Mouse (Mus musculus) kidney, postnatal 10 days (tissue): ENCODE results near the gene Rac1.
"Not testable (repeated sequence)": the region's sequence is repeated elsewhere in the genome, so short reads cannot be mapped to it uniquely, and the experiment has no call there.

Source experiments
- DNase-seq: peaks from one replicate; pipeline ENCODE4 v3.0.0; 2021; ENCODE audit warnings: mixed read lengths

Rac1 gene

GRCm38 (mm10) chr5:143525454-143526225, 2.2 kb downstream of the Rac1 start:
- no peak for DNase-seq

DNA sequence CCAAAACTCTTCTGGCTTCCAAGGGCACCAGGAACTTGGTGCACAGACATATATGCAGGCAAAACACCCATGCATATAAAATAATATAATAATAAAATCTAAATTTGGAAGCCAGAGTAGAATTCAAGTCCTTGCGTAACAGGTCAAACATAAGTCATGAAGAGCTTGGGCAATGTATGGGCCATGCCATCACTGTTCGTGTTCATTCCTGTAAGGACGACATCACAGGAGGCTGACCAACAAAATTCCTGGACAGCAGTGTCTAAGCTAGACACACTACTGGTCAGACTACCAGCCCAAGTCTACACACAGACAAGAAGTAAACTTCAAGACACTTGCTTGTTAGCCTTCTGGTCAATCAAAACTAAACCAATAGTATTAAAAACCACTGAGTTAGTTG, 5.0 kb downstream of the Rac1 start:
- no peak for DNase-seq

- DNase-seq = no peak
Measured at GRCm38 (mm10) chr5:143520415-143520814, 7.4 kb downstream of the Rac1 start.

DNA sequence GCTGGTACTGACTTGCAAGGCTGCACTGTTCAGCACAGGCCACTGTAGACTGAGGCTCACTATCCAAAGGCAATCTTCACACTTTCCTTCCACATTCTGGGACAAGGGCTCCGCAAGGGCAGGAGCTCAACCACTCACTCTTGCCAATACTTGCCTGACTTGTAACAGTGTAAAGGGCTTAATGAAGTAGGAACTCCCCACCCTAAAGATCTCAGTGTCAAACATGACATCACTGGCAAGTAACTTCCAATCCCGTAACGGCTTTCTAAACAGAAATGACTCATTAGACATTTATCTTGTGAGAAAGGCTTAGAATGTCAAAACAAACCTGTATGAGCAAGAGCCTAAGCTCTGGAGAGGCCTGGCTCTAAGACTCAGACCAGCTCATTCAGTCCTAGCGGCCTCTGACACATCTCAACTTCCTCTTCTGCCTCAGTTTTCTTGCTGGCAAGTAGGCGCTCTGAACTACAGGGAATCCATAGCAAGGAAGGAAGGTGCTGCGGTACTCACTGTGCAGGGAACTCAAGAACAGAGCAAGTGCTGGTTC, 9.7 kb downstream of the Rac1 start:
- no peak for DNase-seq

GRCm38 (mm10) chr5:143517436-143517835, 10.4 kb downstream of the Rac1 start:
- no peak for DNase-seq

DNA sequence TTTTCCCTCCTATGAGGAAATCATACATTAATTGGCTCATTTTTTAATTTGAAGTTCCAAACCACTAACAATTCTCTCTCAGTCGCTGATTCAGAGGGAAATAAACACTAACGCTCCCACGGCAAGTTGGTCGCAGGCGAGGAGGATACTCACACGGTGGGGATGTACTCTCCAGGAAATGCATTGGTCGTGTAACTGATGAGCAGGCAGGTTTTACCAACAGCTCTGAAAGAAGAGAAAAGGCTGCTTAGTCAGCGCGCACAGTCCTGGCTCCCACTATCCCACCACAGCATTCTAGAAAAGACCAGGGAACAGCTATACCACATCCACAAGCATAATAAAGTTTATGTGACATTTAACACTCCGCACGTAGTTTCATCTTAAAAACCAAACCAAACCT, 10.8 kb downstream of the Rac1 start:
- DNase-seq = no peak

DNA sequence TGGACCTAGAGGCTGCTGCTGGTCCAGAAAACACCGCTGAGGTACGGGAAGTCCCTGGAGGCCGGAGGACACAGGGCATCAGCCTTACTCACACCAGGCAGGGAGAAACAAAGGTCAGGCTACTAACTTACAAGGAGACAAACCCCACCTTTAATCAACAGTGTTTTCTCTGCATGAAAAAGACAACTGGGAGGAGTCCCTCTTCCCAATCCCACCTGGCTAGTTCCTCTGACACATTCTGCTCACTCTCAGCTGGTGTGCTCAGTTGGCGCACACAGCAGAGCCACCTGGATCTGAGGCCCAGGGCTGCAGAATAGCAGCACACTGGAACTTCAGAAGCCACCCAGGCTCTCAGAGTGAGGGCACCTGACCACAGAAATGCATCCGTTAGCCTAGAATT, 13.0 kb downstream of the Rac1 start:
- DNase-seq = no peak

DNA sequence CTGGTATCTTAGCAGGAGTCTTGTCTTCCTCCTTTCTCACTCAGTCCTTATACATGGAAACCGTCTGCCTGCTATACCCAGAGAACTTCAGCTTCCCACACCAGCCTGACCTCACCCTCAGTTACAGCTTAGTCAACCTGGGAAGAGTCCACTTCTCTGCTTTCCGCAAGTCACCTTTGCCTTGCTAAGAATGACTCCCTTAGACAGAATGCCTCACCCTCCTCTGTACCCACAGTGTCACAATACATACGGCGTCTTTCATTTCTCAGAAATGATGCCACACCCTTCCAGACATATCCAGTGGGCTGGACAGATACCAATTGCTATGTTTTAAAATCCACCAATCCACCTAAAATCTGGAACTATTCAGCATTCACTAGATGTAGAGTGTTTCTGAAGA, 15.5 kb downstream of the Rac1 start:
- no peak for DNase-seq

GRCm38 (mm10) chr5:143511577-143511976, 16.3 kb downstream of the Rac1 start:
- DNase-seq = no peak

DNA sequence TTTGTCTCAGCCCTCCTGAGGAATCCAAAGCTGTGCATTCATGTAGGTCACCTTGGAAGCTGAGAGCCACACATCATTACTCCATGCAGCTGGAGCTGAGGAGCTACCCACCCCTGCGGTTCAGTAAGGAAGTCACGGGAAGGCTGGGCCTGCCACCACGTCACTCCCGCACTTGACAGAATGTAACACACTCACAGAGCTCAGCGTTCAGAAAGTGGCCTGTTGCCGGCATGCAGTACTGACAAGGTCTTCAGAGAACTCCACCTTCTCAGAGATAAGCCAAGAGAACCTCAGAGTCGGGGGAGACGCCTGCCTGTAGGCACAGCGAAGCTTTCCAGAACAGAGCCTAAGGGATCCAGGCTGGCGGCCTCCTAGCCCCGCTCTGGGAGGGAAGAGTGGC, 18.1 kb downstream of the Rac1 start:
- no peak for DNase-seq

GRCm38 (mm10) chr5:143509294-143509693, 18.5 kb downstream of the Rac1 start:
- no peak for DNase-seq

GRCm38 (mm10) chr5:143505545-143505944, 22.3 kb downstream of the Rac1 start:
- DNase-seq = no peak

- no peak for DNase-seq
Measured at GRCm38 (mm10) chr5:143505056-143505455, 22.8 kb downstream of the Rac1 start.

GRCm38 (mm10) chr5:143504453-143504852, 23.4 kb downstream of the Rac1 start:
- DNase-seq = no peak

DNA sequence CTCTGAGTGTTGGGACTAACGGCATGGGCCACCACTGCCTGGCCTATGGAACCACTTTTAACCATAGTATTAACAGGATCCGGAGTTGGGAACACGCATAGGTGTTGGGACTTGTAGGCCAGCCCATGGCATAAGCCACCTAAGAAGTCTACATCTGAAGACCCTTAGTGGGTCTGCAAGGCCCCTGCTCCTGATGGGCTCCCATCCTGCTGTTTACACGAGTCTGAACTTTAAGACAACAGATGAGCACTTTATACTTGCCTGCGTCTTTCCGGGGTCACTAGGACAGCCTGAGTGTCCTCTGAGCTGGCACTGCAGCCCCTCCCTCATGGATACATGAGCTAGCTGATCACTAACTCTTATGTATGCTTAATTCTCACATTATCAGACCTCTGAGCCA, 24.1 kb downstream of the Rac1 start:
- no peak for DNase-seq

DNA sequence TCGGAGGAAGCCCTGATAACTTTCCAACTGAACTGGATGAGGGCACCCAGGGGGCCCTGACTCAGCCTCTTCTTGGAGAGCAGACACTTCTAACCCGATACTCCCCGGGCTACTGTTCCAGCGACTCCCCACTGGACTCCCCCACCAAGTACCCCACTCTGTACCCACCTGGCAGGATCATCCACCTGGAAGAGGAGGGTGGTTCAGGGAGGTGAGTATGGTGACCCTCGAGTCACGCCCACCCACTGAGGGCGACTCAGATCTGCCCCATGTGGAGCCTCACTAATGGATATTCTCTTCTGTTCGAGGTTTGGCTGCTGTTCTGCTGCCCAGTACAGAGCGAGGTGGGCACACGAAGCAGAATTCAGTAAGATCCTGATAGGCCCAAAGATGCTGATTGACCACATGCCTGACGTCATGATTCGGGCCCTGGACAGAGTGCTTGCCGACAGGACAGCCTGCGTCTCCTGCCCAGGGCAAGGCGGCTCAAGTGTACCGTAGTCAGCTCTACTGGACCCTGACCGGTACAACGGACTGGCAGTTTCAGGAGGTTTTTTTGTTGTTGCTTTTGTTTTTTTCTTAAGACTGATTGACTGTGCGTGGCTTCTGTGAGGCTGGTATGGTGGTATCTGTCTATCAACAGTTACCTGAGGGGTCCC, 24.8 kb downstream of the Rac1 start:
- no peak for DNase-seq

- DNase-seq = no peak
Measured at GRCm38 (mm10) chr5:143501649-143502048, 26.2 kb downstream of the Rac1 start.

DNA sequence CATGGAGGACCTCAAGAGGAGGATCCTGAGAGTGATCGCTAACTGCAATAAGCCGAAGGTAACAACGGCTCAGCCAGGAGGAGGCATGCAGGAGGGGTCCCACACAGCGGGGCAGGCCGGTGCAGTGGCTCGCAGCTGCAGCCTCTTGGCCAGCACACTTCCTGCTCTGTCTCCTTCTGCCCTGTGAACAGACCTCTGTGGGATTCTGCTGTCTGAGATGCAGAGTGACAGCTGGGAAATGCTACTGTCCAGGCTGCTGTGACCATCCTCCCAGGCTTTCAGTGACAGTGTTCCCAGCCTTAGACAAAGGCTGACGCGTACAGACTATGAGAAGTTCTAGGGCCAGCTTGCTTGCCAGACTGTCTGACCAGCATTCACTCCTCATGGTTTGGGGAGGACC, 26.7 kb downstream of the Rac1 start:
- DNase-seq = no peak

- DNase-seq = not testable (repeated sequence)
Measured at GRCm38 (mm10) chr5:143500711-143501110, 27.1 kb downstream of the Rac1 start.

- DNase-seq = no peak
Measured at GRCm38 (mm10) chr5:143499686-143500085, 28.1 kb downstream of the Rac1 start.

DNA sequence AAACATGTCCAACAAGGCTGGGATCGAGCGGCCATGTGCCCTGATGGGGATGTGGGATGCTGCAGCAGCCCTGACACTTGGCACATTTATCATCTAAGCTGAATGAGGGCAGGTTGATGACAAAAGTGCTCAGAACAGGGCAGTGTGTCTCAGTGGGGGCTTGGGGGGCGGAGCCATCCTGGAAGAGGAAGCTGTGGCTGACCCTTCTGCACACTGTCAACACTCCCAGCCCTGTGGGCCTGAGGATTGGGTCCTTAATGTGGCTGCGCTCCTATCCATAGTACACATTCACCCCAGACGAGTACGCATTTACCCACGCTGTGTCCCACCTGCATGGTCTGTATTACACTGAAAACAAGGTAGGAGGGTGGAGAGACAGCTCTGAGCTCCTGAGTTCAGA, 28.6 kb downstream of the Rac1 start:
- no peak for DNase-seq

DNA sequence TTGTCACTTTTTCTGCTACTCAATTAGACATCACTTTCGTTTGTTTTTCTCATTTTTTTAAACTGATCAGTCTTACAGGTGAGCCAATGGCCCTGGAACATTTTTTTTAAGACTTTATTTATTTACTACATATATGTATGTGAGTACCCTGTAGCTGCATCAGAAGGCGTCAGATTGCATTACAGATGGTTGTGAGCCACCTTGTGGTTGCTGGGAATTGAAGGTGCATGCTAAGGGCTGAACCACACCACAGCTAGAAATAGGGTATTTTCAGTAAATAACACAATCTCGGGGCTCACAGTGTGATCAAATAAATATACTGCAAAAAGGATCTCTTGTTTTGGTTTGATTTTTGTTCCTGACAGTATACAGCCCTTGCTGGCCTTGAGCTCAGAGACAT, 30.4 kb downstream of the Rac1 start:
- no peak for DNase-seq

DNA sequence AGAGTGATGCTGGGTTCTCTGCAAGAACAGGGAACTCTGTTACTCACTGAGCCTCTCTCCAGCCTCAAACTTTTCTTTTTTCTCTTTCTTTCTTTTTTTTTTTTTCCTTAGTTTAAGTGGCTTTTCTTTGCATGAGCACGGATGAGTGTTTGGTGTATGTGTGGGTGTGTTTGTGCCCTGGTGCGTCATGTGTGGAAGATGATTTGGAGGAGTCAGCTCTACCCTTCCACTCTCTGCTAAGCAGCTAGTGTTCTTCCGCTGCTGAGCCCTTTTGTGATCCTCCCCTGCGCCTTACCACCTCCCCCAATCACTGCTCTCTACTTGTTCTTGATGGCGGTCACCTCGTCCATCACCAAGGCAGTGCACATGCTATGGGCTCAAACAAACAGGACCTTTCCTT, 32.1 kb downstream of the Rac1 start:
- no peak for DNase-seq

DNA sequence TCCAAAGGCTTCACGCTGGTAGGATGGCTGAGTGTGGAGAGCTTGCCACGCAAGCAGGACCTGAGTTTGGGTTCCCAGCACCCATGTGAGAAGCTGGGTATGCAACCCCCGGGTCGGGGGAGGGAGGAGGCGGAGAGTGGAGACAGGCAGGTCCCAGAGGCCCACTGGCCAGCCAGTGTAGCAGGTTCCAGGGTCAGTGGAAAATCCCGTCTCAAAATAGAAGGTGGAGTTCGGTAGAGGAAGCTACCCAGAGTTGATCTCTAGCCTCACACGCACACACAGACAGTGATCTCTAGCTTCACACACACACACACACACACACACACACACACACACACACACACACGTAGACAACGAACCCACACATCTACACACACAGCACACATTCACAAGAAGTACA, 34.7 kb downstream of the Rac1 start:
- no peak for DNase-seq
